Mouse (Mus musculus): ENCODE measurements around the gene Fuca1.

GRCm38 (mm10) chr4:135981524-135982063, 61.1 kb downstream of the Fuca1 start:
- TF ChIP-seq POLR2A (IDR thresholded peaks at IDR 0.05; ENCODE audit: insufficient read depth, low read length) = no peak
- TF ChIP-seq CTCF (IDR thresholded peaks at IDR 0.05; ENCODE audit: low read depth, low read length) = no peak
- no peak for TF ChIP-seq EP300 (IDR thresholded peaks at IDR 0.05; ENCODE audit: insufficient read depth, low read depth, low read length)
